Mouse (Mus musculus) ES-CJ7 (cell line): Measurements from ENCODE around the gene Rps6ka2.
"Not testable (repeated sequence)": the region's sequence is repeated elsewhere in the genome, so short reads cannot be mapped to it uniquely, and the experiment has no call there.

Experiments
- DNase-seq: peaks from one replicate; pipeline ENCODE4 v3.0.0; 2011; ENCODE audit warnings: low read depth, low spot score

Rps6ka2 gene

DNA sequence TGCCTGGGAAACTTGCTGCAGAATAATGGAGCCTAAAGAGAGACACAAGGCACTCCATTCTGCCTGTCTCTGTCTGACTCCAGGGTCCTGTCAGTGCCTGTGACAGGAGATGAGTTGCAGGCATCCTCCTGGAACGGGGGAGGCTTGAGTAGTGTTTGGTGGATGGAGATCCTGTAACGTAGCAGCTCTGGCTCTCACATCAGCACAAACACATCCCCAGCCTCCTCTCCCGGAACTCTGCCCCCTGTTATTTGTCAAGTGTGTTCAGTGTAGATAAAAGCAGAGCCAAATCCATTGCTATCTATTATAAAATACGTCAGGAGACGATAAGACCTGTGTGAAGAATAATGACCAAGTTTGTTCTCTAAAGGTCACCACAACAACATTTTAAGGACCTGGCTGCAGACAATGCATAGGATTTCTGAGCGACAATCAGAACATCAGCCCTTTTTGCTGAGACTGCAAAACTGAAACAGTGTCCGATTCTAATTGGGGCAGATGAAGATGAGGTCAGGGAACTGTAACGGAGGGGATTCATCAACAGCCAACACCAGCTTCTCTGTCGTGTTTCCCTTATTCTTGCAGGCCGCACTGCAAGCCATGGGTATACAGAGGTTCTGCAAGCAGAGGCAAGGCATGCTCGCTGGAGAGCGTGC, 99.4 kb downstream of the Rps6ka2 start:
- no peak for DNase-seq

DNA sequence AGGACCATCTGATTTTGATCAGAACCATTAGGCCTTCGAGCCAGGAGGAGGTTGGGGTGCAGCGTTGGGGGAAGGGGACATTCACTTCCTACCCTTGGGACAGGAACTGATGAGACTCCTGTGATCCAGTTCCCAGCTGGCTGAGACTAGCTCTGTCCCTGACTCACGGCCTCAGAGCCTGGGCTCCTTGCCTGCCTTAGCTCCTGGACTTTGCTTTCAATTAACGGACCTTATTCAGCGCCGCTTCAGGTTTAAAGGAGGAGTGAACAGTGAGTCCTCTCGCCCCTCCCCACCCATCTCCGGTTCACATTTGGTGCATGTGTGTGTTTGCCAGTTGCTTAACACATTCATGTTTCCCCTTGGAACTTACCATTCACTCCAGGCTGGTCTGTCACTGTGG, 100.6 kb downstream of the Rps6ka2 start:
- peak; percentile 7 for DNase-seq

DNA sequence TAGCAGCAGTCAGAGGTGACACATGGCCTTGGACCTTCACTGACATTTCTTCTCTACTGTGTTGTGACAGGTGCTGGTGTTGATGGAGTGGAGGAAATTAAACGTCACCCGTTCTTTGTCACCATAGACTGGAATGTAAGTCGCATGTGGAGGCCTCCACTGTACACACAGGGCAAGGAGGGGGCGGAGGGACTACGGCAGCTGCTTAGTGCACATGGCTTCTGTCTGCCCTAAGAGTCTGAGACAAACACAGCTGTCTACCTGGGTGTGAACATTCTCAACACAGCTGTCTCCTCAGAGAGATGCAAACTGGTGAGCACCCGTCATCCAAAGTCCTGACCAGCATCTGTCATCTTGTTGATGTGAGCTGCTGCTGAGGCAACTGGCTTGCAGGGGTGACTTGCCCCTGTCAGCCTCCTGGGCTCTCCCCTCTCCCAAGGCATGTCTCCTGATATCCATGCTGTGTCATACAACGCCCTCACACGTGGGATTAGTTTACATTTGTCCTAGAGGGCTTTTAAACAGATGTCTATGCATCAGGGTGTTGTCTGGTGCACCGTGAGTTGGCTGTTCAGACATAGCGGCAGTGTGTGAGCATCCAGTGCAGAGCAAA, 101.7 kb downstream of the Rps6ka2 start:
- no peak for DNase-seq

DNA sequence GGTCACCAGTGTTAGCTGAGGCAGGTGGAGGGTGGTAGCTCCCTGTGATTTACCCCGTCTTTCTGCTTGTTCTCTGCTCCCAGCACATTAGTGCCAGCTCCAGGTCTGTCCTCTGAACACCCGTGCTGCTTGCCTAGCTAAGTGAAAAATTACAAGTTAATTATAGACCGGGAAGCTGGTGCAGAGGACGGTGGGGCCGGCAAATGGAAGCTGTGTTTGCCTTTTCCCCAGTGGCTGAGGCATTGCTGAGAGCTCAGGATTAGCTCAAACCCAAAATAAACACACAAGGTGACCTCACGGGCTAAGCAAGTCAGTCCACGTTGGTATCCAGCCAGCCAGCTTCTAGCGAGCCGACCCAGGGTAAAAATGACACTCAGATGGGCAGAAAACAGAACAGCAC, 103.1 kb downstream of the Rps6ka2 start:
- no peak for DNase-seq

DNA sequence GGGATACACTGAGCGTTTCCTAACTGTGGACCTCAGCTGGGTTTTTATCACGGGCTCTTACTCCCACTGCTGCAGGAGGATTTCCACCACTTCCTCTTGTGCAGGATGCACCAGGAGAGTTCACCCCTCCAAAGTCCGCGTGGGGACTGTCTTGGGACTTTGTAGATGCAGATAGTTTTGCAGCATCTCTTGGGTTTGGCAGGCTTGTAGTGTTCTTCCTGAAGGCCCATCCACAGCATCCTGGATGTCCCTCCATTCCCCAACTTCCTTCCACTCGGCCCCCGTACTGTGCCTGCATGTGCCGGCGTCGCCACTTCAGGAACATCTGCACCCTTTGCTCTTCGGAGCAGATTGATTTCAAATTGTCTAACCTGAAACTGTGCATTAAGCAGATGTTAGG, 103.9 kb downstream of the Rps6ka2 start:
- DNase-seq, result no peak

DNA sequence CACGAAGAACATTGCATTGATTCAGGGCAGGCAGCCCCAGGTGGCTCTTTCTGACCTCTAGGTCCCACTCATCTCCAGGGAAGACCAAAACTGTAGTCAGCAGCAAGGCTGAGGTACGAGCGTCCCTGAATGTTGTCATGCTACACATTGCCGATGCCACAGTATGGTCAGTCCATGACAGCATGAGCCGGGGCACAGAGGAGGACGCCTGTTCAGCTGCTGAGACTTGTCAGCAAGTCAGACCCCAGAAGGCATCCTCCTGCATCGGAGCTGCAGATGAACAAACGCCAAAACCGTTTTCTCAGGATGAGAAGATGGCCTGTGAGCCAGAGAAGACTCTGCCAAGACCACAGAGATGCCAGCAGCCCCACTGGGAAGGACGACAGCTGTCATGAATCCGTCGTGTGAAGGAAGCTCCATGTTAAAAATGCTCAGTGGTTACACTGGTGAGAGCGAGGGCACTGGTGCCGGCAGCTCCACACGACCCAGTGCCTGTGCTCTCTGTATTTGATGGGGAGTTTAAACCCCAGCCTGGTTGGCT, 108.9 kb downstream of the Rps6ka2 start:
- DNase-seq, result no peak

DNA sequence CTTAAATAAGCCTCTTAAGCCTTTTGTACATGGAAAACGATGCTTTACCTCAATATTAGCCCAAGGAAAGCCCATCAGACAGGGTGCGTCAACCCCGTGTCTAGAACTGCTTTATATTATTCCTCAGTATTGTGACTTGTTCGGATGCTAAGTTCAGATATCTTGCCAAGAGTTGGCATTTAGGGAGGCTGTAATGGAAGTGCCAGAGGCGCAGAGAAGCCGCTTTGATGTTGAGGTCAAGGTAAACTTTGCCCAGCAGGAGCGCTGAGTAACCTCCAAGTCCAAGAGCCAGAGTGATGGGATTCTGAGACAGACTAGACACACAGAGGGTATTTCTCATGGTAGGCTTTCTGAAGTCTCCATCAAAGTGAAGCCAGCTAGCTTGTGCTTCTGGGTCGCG, 109.3 kb downstream of the Rps6ka2 start:
- DNase-seq, result no peak

DNA sequence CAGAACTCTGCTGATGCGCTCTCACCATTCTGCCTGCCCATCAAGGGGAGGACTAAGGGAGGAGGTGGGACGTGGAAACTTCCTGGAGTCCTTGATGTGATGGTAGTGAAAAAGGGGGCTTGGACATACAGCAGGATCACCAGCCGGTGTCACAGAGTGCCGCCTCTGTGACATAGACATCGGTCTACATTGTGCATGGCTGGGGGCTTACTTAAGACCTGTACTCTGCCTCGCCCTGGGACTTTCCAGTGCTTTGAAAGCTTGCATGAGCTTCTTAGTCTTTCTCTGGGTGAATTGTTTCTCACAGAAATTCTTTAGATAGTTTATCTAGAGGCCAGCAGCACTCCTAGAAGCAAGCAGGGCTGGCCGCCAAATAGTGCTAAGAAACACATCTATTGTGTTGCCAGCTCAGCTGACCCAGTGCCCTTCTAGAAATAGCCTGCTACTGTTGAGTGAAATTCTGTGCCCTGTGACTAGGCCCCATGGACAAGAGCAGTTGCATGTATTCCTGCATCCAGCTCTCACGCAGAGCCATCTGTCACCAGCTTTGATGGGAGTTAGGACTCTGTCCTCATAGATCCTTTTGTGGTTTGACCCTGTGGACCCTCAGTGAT, 114.5 kb downstream of the Rps6ka2 start:
- DNase-seq, result no peak

DNA sequence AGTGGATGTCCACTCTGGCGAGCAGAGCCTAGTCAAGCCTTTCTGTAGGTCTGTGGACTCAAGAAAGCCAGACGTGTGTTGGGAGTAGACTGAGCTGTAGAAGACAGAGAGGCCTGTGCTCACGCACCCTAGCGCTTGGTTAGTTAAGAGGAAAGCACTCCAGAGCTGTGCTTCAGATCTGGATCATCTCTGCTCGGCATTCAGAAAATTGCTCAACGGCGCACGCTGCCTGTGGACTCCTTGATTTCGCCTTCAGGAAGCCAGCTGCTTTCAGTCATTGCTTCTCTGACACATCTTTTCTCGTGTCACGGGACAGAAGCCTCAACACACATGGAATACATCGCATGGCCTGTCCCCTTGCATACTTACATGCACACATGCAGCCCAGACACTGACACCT, 115.4 kb downstream of the Rps6ka2 start:
- DNase-seq, result no peak

DNA sequence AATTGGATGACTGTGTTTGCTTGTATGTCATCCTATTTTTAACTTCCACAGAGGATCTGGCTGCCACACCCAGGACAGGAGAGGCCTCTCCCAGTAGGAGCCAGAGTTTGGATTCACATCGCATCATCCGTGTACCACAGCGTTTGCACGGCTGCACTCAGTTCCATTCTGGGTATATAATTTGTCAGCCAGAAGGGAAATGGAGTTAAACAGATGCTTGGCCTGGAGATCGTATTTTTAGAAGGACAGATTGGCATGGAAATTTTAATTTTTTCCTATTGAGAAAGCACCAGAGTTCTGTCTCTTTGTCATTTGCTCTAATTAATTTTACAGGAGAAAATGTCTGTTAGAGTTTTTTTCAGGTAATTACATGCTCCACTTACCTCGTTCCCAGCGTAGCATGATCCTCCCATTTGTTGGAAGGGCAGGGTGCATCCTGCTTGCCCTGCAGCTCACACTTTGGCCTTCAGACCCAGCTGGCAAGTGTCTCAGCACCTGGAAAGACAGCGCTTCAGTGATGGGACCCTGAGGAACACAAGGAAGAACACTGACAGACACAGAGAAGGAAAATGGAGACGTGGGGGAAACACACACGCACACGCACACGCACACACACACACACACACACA, 116.6 kb downstream of the Rps6ka2 start:
- no peak for DNase-seq

DNA sequence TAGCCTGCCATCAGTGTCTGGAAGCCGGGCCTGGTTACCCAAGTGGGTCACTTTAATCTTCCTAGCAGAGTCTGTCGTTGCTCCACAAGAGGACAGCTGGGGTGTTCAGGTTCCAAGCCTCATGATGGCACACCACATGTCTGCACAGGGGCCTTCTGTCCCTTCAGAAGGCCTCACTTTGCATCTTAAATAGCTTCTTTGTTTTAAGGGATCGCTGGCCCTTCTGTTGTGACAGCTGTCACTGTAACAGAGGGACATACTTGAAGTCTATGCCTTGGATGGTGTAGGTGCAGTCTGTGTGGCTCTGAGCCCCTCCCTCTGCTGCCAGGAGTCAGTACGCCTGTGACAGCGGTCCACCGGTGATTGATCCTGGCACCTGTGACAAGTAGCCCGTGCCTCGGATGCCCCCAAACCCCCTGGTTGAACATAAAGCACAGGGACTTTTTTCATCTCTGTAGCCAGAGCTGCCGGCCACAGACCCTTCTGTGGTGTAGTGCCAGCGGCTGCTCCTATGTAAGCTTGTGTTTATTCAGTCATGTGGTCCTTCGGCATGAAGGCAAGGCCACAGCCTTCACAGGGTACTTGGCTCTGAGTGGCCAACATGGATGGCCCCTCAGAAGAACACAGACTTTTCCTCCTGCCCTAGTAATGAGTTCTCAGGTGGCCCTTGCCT, 122.2 kb downstream of the Rps6ka2 start:
- DNase-seq, result no peak

DNA sequence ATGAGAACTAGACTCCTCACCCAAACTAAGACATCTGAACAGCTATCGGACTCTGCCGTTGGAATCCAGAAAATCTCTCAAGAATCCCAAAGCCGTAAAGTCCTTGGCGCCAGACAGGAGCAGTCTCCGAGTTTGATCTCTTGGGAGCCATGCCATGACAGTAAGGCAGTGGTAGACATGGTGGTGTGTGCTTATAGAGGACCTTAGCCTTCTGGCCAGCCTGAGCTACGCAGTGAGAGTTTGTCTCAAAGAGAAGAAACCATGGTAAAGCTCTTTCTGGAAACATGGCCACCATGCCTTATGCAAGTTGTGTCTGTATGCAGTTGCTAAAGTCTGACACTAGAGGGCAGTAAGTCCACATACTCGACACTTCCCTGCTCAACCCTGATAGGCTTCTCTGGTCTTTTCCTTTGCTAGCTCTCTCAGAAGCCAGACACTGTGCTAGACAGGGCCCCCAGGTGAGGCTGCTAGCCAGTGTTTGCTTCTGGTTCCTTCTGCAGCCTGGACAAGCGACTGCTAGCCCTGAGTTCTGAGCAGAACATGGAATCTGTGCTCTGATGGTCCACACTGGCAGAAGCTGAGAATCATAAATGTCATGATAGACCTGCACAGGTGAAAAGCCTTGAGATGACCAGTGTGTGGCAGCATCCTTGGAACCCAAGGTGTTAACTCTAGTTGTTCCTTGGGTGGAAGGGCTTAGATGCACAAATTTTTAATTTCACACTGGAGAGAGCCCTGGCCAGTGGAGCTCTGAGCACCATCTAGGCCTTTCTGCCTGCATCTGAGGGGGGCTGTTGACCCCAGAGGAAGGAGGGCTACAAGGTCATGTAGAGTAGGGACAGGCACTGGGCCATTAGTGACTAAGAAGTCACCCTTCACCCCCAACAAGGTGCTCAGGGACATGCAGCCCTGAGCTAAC, 136.6 kb downstream of the Rps6ka2 start:
- DNase-seq, result not testable (repeated sequence)

DNA sequence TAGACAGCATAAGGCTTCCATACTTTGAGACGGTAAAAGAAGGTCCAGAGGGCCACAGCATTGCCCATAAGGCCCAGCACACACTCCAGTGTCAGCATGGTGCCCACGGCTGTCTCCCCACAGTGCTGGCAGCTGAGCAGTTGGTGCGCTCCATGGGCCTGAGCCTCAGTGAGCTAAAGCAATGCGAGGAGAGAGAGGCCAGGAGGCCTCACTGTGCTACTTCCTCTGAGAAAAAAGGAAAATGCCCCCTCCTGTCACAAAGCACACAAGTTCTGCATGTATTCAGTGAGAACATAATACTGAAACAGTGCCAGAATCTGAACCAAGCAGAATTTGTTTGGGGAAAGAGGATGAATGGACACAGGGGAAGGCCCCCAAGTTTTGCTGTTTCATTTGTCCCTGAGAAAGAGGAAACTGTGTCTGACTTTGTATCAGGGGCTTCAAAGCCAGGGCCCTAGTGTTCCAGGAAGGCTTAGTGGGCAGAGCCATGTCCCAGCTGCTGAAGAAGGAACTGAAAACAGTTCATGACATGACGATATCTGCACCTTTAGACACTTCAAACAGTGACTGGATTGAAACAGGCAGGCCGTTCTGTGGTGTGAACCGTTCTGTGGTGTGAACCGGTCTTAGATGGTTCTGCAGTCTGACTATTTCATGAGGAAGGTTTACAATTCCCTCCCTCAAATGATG, 145.9 kb downstream of the Rps6ka2 start:
- not testable (repeated sequence) for DNase-seq

DNA sequence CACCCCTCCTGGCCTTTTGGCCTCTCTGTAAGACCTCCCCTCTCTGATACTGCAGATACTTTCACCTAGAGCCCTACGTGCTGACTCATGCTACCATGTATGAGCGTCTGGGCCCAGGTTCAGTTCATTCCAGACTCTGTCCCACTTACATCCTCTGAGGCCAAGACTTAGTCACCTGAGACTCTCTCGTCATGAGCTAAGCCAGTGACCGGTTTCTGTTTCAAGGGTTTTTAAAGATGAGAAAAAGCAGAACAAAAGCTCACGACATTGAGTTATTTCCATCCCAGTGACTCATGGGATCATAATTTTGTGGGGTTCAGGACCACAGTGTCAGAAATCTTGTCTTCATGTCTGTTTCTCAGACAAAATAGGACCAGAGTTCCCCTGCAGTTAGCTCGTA, 149.9 kb downstream of the Rps6ka2 start:
- not testable (repeated sequence) for DNase-seq

DNA sequence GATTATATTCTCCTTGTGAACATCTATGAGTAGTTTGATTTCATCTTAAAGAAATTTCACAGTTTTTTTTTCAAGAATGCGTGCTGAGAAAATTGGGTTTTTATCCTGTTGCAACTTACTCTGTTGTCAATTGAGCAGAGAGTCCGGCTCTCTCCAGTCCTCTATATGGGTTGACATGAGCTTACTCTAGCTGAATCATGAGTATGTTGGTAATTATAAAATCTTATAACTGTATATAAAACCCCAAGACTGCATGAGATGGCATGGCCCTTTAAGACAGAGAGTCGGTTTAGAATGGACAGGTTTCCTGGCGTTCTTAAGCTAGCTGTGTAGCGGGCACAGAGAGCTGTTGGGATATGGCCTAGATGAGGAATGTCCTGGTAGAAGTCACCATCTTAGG, 154.4 kb downstream of the Rps6ka2 start, which contains the start of gene Tcp10a:
Tcp10a (plus strand) TSS at position 301 of the 400 bp plus-strand sequence.
- not testable (repeated sequence) for DNase-seq

DNA sequence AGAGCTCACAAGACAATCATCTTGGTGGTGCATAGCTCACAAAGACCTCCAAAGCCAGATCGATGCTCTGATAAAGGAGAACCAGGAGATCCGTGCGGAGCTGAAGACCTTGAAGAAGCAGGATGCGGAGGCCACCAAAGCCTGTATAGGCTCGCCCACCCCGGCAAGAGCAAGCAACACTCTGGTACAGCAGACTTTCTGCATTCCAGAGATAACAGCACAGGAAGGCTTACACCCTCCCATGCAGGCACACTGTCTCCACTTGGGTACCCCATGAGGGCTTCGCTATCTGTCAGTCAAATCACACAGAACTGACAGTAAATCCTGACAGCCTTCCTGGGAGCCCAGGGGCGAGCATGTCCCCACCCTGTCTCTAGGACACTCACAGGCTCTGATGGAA, 156.5 kb downstream of the Rps6ka2 start:
- not testable (repeated sequence) for DNase-seq

DNA sequence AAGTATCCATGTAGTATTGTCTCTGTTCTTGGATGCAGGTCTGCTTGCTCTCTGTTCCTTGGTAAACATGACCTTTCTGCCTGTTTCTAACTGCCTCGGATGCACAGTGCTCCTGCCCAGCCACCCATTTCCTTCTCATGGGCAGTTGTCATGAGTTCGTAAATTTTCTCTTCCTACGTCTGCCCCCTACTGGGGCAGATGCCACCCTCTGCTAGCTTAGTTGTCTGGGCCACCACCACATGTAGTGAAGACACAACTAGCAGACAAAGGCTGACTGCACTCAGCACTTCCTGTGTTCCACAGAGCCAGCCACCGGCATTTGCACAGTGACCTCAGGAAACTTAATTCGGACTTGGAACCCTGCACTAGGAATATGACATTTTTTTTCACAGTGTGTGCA, 162.8 kb downstream of the Rps6ka2 start:
- DNase-seq, result not testable (repeated sequence)

DNA sequence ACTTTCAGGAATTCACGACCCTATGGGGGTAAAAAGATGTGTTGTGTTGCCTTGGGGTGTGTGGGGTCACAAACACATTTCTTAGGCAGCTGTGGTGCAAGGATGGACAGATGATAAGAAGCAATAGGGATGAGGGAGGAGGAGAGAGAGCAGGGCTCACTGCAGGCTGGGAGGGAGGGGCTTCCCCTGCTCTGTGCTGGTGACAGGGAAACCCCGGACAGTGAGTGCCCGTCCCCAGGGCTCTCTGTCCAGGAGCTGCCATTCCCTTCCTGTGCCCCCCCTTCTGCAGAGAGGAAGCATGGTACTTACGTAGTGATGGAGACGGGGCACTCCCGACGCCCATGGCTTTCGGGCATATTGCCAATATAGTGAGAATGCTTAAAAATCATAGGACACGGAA, 167.5 kb downstream of the Rps6ka2 start:
- not testable (repeated sequence) for DNase-seq

DNA sequence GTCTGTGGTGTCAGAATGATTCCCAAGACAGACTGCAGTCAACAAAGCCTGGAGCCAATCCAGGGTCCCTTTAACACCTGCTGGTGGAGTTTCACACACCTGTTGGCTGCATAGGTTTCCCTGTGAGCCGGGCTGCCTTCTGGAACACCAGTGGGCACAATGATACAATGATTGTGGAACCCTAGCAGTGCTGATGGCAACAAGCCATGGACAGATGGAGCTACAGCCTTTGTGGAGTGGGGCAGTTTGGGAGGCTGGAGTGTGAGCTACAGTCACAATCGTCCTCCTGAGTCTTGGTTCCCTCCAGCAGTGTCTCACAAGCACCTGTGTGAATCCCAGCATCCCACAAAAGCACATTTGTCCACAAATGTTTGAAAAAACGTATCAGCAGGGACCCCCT, 178.8 kb downstream of the Rps6ka2 start:
- not testable (repeated sequence) for DNase-seq

DNA sequence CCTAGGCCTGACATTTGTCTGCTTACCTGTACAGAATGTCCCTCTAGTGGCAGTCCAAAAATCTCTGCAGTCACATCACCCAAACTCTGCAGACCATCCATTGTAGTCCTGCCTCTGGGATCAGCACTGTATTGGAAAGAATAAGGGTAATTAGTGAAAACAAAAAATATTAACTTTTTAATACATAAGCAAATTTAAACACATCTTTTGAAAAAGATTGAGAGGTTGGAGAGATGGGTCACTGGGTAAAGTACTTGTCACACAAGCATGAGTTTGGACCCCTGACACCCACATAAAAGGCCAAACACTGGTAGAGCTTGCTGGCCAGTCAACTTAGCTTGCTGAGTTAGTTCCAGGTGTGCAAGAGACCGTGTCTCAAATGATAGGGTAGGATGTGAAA, 182.7 kb downstream of the Rps6ka2 start, which contains the start of gene Ttll2:
Ttll2 (minus strand) TSS at position 101 of the 400 bp plus-strand sequence.
- not testable (repeated sequence) for DNase-seq
